Mouse (Mus musculus): ENCODE results near the gene Tcp1.

The Tcp1 gene

DNA sequence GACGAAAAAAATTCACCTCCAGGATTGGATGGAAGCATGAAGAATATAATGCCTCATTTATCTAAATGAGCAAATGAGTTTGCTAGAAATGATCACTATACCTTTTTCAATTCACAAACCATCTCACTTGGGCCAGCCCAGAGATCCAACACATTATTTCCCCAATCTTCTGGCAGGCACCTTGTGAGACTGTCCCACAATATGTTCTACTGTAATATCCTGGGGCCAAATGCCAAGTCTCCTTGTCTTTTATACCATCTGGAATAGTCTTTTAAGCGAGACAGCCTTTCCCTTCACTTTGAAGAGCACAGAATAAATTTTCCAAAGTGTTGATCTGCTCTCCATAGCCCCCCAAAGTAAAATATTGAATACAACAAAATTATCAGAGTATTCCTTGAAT is 58.4 kb downstream of the Tcp1 start:
- no peak for DNase-seq (ENCODE audit: inconsistent ontology term)
